ENCODE assay signal across 21 mouse cellular contexts in genomic region chr3:152508419-152508993, GRCm38 (mm10).
A peak's percentile ranks its signal among the peaks of the same experiment; 100 is the strongest.
DNase-seq lines count a peak whose midpoint lies in the region; ATAC-seq and TF ChIP-seq lines count a peak whose summit lies in the region.
"Had no signal": no experiment of that assay in that cellular context is flagged by ENCODE, and none has a peak within 500 bp of the region (broad histone marks: within the 10 kb centered on the region; RNA-seq: fewer than 3 reads in every experiment).

No protein-coding gene starts in this region.

- no peaks in the 10 kb centered on the region; the same call in 1 of the 2 replicates for H3K27me3 ChIP-seq in midbrain, embryonic 12.5 days
- no peaks in the 10 kb centered on the region for H3K27me3 ChIP-seq in midbrain, postnatal 0 days (ENCODE audit: insufficient read depth, low read length)
- no peaks in the 10 kb centered on the region for H3K27me3 ChIP-seq in hindbrain, embryonic 13.5 days
- H3K27me3 ChIP-seq in midbrain, embryonic 16.5 days (ENCODE audit: control insufficient read depth, insufficient read depth, low read depth, low read length): no peaks in the 10 kb centered on the region
- H3K27me3 ChIP-seq: CH12.LX; hindbrain, embryonic 15.5 days; kidney, embryonic 15.5 days; liver, embryonic 15.5 days; stomach, embryonic 15.5 days had no signal

- H3K9ac ChIP-seq in midbrain, embryonic 12.5 days (replicated peaks): no peak overlapping the region
- H3K9ac ChIP-seq in midbrain, postnatal 0 days (replicated peaks; ENCODE audit: low read length, poor library complexity, severe bottlenecking): no peak overlapping the region
- no peak overlapping the region for H3K9ac ChIP-seq in hindbrain, embryonic 13.5 days
- 0 out of 2 replicates have a peak overlapping the region, but pooled peaks have one; percentile 14 for H3K9ac ChIP-seq in midbrain, embryonic 16.5 days (ENCODE audit: low read depth, low read length)
- H3K9ac ChIP-seq: heart, embryonic 15.5 days; hindbrain, embryonic 15.5 days; kidney, embryonic 15.5 days; liver, embryonic 15.5 days; stomach, embryonic 15.5 days had no signal

- no peaks in the 10 kb centered on the region; the same call in 1 of the 2 replicates for H3K4me1 ChIP-seq in midbrain, embryonic 12.5 days
- no peaks in the 10 kb centered on the region for H3K4me1 ChIP-seq in midbrain, postnatal 0 days (ENCODE audit: insufficient read depth, low read length)
- peaks cover 10% of the 10 kb centered on the region; the same call in 1 of the 2 replicates for H3K4me1 ChIP-seq in hindbrain, embryonic 13.5 days (replicated peaks)
- H3K4me1 ChIP-seq in midbrain, embryonic 16.5 days (ENCODE audit: control insufficient read depth, insufficient read depth, low read length): no peaks in the 10 kb centered on the region; the same call in 1 of the 2 replicates
- H3K4me1 ChIP-seq: heart, embryonic 15.5 days; kidney, embryonic 15.5 days; liver, embryonic 15.5 days; stomach, embryonic 15.5 days had no signal

- H3K9me3 ChIP-seq in midbrain, embryonic 12.5 days: no peaks in the 10 kb centered on the region
- no peaks in the 10 kb centered on the region for H3K9me3 ChIP-seq in midbrain, postnatal 0 days (ENCODE audit: low read length)
- no peaks in the 10 kb centered on the region for H3K9me3 ChIP-seq in hindbrain, embryonic 13.5 days
- no peaks in the 10 kb centered on the region for H3K9me3 ChIP-seq in midbrain, embryonic 16.5 days (replicated peaks; ENCODE audit: control insufficient read depth, low read length, poor library complexity, severe bottlenecking)
- H3K9me3 ChIP-seq: embryonic facial prominence, embryonic 10.5 days; heart, embryonic 15.5 days; hindbrain, embryonic 15.5 days; liver, embryonic 15.5 days; stomach, embryonic 15.5 days had no signal

- peak; percentile 29; the same call in 1 of the 2 replicates for ATAC-seq in frontal cortex, adult (ENCODE audit: low TSS enrichment)
- ATAC-seq in midbrain, embryonic 12.5 days (ENCODE audit: low FRiP score, low read depth): 0 out of 2 replicates have a peak, but pooled peaks have one; percentile 27
- no peak for ATAC-seq in midbrain, postnatal 0 days (ENCODE audit: low FRiP score)
- ATAC-seq in hindbrain, embryonic 13.5 days (ENCODE audit: low FRiP score): no peak
- peak; percentile 72; the same call in 1 of the 2 replicates for ATAC-seq in midbrain, embryonic 16.5 days
- ATAC-seq: intestine, postnatal 0 days had no signal

- 58% methylated on average over 12 of the region's 12 CpGs for WGBS in midbrain, embryonic 12.5 days
- WGBS in midbrain, postnatal 0 days: 24% methylated on average over 12 of the region's 12 CpGs
- 38% methylated on average over 12 of the region's 12 CpGs for WGBS in hindbrain, embryonic 13.5 days
- 39% methylated on average over 12 of the region's 12 CpGs for WGBS in midbrain, embryonic 16.5 days

- H3K36me3 ChIP-seq in midbrain, embryonic 12.5 days: no peaks in the 10 kb centered on the region
- no peaks in the 10 kb centered on the region for H3K36me3 ChIP-seq in midbrain, postnatal 0 days (ENCODE audit: insufficient read depth, low read length)
- H3K36me3 ChIP-seq in hindbrain, embryonic 13.5 days: no peaks in the 10 kb centered on the region
- H3K36me3 ChIP-seq in midbrain, embryonic 16.5 days (ENCODE audit: control insufficient read depth, insufficient read depth, low read length): no peaks in the 10 kb centered on the region
- H3K36me3 ChIP-seq: embryonic facial prominence, embryonic 10.5 days; heart, embryonic 15.5 days; hindbrain, embryonic 15.5 days; kidney, embryonic 15.5 days; liver, embryonic 15.5 days; stomach, embryonic 15.5 days had no signal

- no peak overlapping the region for H3K27ac ChIP-seq in midbrain, embryonic 12.5 days (replicated peaks)
- no peak overlapping the region for H3K27ac ChIP-seq in midbrain, postnatal 0 days (ENCODE audit: low read depth, low read length)
- H3K27ac ChIP-seq in hindbrain, embryonic 13.5 days: no peak overlapping the region
- H3K27ac ChIP-seq in midbrain, embryonic 16.5 days (ENCODE audit: low read length): no peak overlapping the region
- H3K27ac ChIP-seq: embryonic facial prominence, embryonic 10.5 days; heart, embryonic 15.5 days; hindbrain, embryonic 15.5 days; kidney, embryonic 15.5 days; liver, embryonic 15.5 days; macrophage; stomach, embryonic 15.5 days had no signal

- no peak for TF ChIP-seq CTCF in midbrain, postnatal 0 days (IDR thresholded peaks at IDR 0.05)

- no peak overlapping the region for H3K4me3 ChIP-seq in midbrain, embryonic 12.5 days
- H3K4me3 ChIP-seq in midbrain, postnatal 0 days (ENCODE audit: low read depth, low read length): no peak overlapping the region
- H3K4me3 ChIP-seq in hindbrain, embryonic 13.5 days: no peak overlapping the region
- no peak overlapping the region for H3K4me3 ChIP-seq in midbrain, embryonic 16.5 days (ENCODE audit: low read depth, low read length)
- H3K4me3 ChIP-seq: embryonic facial prominence, embryonic 10.5 days; heart, embryonic 15.5 days; hindbrain, embryonic 15.5 days; kidney, embryonic 15.5 days; liver, embryonic 15.5 days; stomach, embryonic 15.5 days had no signal

- H3K4me2 ChIP-seq in midbrain, embryonic 12.5 days (replicated peaks): no peak overlapping the region
- H3K4me2 ChIP-seq in midbrain, postnatal 0 days (ENCODE audit: low read depth, low read length, poor library complexity, severe bottlenecking): no peak overlapping the region
- peak overlapping the region; percentile 7; the same call in 1 of the 2 replicates for H3K4me2 ChIP-seq in hindbrain, embryonic 13.5 days
- no peak overlapping the region for H3K4me2 ChIP-seq in midbrain, embryonic 16.5 days (ENCODE audit: low read length)
- H3K4me2 ChIP-seq: heart, embryonic 15.5 days; hindbrain, embryonic 15.5 days; kidney, embryonic 15.5 days; liver, embryonic 15.5 days; stomach, embryonic 15.5 days had no signal

- no peak for DNase-seq in frontal cortex, adult 2 months (ENCODE audit: extremely low spot score in 1 of 2, low spot score in 1 of 2)
- DNase-seq in midbrain, postnatal 0 days (ENCODE audit: low spot score): no peak
- DNase-seq in embryo, embryonic 9.5 days (ENCODE audit: extremely low spot score): no peak
- DNase-seq in testis, postnatal 10 days (ENCODE audit: low spot score): no peak
- DNase-seq: cerebellum, adult 2 months; cerebellum, postnatal 36 days; kidney, postnatal 4 days; thymus, adult 2 months had no signal

Comparison
In these comparisons a context has a peak if more than half of its experiments do, and no peak if none do; other contexts are left out.
1. ATAC-seq: peak in frontal cortex, adult (single experiment), midbrain, embryonic 12.5 days (single experiment) and midbrain, embryonic 16.5 days (single experiment); none in midbrain, postnatal 0 days (single experiment) and hindbrain, embryonic 13.5 days (single experiment).